Mouse (Mus musculus) megakaryocyte, adult 5-6 weeks (primary cell): ENCODE measurements at regions not wholly inside any gene's neighbourhood (a gene's known extent, or its start where the extent isn't known, plus 50 kb on each side); places are given as distances from the start of the nearest gene placed in this dataset.
"Not testable (repeated sequence)": the region's sequence is repeated elsewhere in the genome, so short reads cannot be mapped to it uniquely, and the experiment has no call there.

Source experiments
- ATAC-seq: 2 replicates; pipeline ENCODE4 v1.8.0; 2016; ENCODE audit warnings: mild to moderate bottlenecking, inconsistent platforms; ENCODE audit not compliant: poor library complexity, severe bottlenecking

- ATAC-seq: peak; percentile 24; the same call in 1 of the 2 replicates
Observed at GRCm38 (mm10) chr2:17946047-17946446, 50.7 kb downstream of the H2al2a start.

DNA sequence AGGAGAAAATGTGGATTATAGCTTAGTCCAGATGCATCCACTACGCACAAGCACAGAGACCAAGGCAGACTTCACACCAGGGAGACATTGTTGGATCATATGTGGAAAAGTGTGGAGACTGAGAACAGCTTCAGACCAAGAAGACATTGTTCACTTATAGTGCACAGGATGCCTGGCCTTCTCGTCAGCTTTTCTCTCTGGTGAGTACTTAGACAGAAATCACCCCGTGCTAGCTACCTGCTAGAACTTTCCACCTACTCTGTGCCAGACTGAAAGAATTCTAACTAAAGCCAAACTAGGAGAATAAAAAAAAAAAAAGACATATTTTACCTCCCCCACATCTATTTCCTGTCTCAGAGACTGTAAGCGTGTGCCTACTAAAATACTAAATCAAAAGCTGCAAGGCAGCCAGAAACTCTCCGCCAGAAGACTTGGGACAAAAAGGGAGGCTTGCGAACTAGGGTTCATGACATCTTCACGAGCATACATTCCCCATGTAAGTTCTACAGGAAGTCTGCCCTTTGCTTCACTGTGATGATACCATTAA, 51.3 kb downstream of the H2al2a start:
- ATAC-seq: no peak

- no peak for ATAC-seq
Observed at GRCm38 (mm10) chr2:17943506-17943905, 53.3 kb downstream of the H2al2a start.

- ATAC-seq: peak; percentile 49; the same call in 1 of the 2 replicates
Observed at GRCm38 (mm10) chr2:17942528-17943387, 54.0 kb downstream of the H2al2a start.

DNA sequence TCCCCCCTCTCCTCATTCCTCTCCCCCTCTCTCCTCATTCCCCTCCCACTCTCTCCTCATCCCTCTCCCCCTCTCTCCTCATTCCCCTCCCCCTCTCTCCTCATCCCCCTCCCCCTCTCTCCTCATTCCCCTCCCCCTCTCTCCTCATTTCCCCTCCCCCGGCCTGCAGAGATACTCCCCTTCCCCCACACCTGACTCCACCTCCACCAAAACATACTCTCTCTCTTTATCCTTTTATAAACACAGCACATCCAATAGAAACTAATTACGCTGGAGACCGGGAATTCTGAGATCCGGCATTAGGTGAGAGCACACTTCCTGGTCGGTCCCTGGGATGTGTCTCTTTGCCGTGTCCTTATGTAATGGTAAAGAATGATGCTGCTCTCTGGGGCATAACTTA, 54.8 kb downstream of the H2al2a start:
- ATAC-seq: no peak

GRCm38 (mm10) chr2:17939857-17940848, 56.6 kb downstream of the H2al2a start:
- not testable (repeated sequence) for ATAC-seq

DNA sequence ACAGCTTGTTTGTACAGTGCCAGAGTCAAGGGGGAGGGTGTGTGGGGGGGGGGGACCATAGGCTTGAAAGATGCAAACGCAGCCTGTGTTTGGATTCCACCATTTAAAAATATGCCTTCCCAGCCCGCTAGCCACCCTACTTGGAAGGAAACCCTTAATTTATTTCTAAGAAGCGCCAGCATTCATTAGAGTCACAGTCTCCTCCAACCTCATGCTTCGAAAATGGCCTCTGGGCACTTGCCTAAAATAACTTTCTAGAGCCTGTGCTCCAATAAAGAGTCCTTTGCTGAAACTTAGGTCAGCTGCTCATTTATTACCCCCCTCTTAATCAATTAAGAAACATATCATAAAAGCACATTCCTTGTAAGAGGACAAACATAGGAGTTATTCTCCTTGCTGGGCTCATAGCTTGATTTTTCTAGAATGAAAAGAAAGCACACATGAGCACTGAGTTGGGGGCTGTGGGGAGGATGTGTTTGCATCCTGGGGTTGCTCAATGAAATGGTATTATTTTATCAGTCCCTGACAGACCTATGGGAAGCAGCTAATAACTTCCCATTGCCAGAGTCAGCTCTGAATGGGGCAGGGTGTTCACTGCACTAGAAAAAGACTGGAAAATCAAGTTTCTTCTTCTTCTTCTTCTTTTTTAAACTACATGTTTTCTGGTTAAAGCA, 57.4 kb downstream of the H2al2a start:
- ATAC-seq: no peak

DNA sequence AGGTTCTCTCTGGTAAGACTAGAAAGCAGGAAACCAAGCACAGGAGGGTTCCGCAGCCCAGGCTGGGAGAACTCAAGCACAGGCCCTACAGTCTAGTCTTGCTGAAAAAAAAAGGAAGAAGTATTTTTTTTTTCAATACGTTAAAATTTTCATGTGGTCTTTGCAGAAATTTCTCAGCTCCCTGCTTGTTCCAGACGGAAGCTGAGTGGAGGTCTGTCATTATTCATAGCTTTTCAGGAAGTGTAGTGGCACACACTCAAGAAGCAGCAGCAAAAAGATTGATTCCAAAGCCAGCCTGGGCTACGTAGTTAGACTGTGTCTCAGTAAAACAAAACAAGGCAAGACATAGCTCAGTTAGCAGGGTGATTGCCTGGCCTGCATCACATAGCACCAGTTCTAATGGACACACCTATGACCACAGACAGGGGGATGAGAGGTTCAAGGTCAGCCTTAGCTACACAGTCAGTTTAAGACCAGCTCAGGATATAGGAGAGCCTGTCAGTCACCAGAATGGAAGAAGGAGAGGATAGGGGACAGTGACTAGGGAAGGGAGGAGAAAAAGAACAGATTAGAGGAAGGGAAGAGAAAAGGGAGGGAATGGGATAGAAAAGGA, 60.1 kb downstream of the H2al2a start:
- no peak for ATAC-seq

GRCm38 (mm10) chr2:17935916-17936315, 60.8 kb downstream of the H2al2a start:
- ATAC-seq: no peak

- ATAC-seq: no peak
Observed at GRCm38 (mm10) chr2:17935466-17935865, 61.3 kb downstream of the H2al2a start.

DNA sequence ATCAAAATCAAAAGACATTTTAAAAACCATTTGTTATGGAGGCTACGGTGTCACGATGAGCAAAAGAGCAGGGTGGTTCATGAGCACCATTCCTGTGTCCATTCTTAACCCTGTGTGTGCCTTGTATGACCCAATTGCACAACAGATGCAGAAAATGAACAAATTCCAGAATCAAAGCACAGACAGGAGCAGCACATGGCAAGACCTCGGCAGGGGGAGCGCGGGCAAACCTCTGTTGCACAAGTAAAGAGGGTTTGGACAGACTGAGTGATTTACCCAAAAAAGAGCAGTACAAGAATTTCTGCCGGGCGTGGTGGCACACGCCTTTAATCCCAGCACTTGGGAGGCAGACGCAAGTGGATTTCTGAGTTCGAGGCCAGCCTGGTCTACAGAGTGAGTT, 62.1 kb downstream of the H2al2a start:
- ATAC-seq: no peak

DNA sequence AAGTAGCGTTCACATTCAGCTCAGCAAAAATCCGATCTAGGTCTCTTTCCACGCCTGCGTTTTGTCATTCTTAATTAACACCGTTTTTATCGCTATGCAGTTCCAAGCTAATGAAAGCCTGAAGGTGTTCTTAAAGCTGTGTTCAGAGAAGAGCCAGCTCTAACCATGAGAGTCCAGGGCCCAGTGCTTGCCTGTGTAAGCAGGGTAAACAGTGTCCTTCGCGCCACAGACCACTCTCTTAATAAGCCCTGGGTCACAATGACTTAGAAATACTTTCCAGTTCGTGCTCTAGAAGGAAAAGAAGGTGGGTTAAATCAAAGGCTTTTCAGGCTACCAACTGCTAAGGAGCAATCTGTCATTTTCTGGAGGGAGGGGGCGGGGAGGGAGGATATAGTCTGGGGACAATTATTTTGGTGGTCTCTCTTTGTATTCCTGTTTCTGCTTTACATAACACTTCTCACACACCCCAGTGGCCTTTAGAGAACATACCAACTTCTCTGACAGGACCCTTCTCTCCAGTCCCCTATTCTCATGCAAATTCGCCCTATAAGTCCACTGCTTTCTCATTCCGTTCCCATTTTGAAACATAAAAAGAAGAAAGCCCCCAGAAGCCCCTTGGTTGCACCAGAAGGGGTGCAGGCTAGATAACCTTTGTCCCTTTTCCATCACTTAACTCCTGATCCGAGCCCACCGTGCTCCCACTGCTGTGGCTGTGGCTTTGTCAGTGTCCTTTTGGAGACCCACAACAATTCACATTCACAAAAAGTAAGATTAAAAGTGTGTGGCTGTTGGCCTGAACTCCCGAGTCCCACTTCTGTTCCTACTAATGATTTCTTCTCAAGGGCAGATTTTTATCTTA, 63.6 kb downstream of the H2al2a start:
- no peak for ATAC-seq

DNA sequence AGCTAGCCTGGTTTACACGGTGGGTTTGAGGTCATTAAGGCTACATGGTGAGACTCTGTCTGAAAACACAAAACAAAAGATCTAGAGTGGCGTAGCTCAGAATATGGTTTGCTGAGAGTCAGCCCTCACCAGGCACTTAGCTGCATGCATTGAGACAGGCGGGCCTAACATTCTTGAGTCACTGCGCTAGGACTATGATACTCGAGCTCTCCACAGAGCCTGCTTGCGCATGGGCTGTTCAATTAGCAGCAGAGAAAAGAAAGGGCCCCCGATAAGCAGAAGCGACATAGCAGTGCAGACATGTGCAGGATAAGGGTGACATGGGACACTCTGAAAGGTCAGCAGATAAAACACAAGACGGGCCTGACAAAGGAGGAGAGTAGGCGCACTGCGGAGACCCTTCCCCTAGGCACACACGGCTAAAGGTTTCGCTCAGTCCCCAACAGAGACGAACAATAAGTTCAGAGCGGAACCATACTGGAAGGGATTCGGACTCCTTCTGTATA, 64.3 kb downstream of the H2al2a start:
- 0 out of 2 replicates have a peak, but pooled peaks have one; percentile 9 for ATAC-seq

- ATAC-seq: peak; percentile 91
Observed at GRCm38 (mm10) chr2:17931881-17932280, 64.9 kb downstream of the H2al2a start.

GRCm38 (mm10) chr2:17918861-17919648, 77.7 kb downstream of the H2al2a start:
- ATAC-seq: no peak

DNA sequence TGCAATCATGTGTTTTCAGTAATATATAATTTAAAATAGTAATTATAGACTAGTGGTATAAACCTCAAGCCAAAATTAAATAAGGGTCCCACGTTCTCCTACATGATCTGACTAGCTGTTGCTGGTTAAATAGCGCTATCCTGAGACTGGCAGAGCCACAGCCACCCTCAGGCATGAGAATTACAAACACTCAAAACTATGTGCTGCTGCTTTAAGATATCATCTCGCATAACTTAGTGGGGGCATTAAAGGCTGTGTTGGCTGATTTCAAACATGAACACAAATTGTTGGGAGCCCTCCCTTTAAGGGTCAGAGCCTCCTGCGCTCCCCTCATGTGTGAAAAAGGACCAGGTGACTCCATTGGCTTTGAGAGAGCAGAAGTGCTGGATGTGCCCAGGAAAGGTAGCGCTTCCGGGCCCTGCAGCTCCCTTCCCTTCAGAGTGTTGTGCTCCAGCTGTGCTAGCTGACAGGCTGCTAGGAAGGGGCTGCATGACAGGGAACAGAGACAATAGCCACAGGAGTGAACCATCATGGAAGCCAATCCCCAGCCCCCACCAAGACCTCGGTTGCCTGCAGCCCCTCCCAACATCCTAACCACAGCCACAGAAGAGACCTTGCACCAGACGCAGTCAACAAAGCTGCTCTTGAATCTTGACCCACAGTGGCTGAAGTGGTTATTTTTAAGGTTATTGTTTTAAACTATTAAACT, 79.4 kb downstream of the H2al2a start:
- ATAC-seq: no peak

DNA sequence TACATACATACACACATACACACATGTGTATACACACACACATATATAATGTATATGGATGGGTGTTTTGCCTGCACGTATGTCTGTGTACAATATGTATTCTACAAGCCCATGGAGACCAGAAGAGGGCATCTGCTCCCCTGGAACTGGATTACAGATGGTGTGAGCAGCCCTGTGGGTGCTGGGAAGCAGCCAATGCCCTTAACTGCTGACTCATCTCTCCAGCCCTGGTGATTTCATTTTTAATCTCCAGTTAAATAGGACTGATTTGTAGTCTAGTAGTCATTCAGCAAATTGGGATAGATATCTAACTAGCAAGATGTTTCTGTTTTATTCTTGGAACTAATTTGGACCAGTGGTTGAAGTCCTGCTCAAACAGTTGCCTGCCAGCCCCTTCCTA, 94.1 kb downstream of the H2al2a start:
- no peak for ATAC-seq

DNA sequence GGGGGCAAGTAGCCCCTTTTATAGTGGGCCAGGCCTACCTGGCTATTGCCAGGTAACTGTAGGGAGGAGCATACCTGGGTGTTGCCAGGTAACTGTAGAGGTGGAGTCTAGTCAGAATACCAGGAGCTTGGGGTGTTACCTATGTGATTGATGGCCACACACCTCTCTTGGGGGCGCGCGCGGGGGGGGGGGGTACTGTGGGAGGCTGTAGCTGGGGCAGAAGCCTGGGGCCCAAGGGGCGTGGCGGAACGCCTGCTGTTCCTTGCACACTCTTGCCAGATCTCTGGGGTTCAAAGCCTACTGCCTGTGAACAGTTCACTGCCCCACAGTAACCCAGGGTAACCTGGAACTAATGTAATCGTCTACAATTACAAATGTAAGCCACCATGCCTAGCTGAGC, 96.6 kb downstream of the H2al2a start:
- no peak for ATAC-seq
